9 mouse cellular contexts compared by ENCODE assay signal in genomic region chr16:32523462-32524243, GRCm38 (mm10). TPM values are rescaled to one million over a fixed set of nuclear protein-coding genes. Genes with fewer than 3 reads are reported as not detected.
A peak's percentile ranks its signal among the peaks of the same experiment; 100 is the strongest.
DNase-seq lines count a peak whose midpoint lies in the region; ATAC-seq lines count a peak whose summit lies in the region.
"Had no signal": no experiment of that assay in that cellular context is flagged by ENCODE, and none has a peak within 500 bp of the region (broad histone marks: within the 10 kb centered on the region; RNA-seq: fewer than 3 reads in every experiment).

No protein-coding gene starts in this region.

- no peaks in the 10 kb centered on the region for H3K36me3 ChIP-seq in embryonic facial prominence, embryonic 11.5 days (replicated peaks; ENCODE audit: control insufficient read depth, insufficient read depth, low read depth, low read length)
- H3K36me3 ChIP-seq in embryonic facial prominence, embryonic 10.5 days (replicated peaks) = no peaks in the 10 kb centered on the region
- H3K36me3 ChIP-seq in heart, embryonic 15.5 days = no peaks in the 10 kb centered on the region
- no peaks in the 10 kb centered on the region for H3K36me3 ChIP-seq in neural tube, embryonic 14.5 days (ENCODE audit: control insufficient read depth, insufficient read depth, low read length)

- H3K27me3 ChIP-seq in embryonic facial prominence, embryonic 11.5 days (ENCODE audit: control insufficient read depth, insufficient read depth, low read length) = no peaks in the 10 kb centered on the region
- H3K27me3 ChIP-seq in embryonic facial prominence, embryonic 10.5 days (replicated peaks; ENCODE audit: low read depth, poor library complexity, severe bottlenecking) = no peaks in the 10 kb centered on the region; the same call in 1 of the 2 replicates
- no peaks in the 10 kb centered on the region for H3K27me3 ChIP-seq in heart, embryonic 15.5 days
- H3K27me3 ChIP-seq in neural tube, embryonic 14.5 days (ENCODE audit: control insufficient read depth, insufficient read depth, low read length) = no peaks in the 10 kb centered on the region

- 66% methylated on average over 8 of the region's 8 CpGs for WGBS in embryonic facial prominence, embryonic 11.5 days
- WGBS in embryonic facial prominence, embryonic 10.5 days = 75% methylated on average over 8 of the region's 8 CpGs
- 52% methylated on average over 8 of the region's 8 CpGs for WGBS in heart, embryonic 15.5 days
- 17% methylated on average over 8 of the region's 8 CpGs for WGBS in large intestine, adult 2 months
- 46% methylated on average over 8 of the region's 8 CpGs for WGBS in neural tube, embryonic 14.5 days

- peak; percentile 70; the same call in 1 of the 2 replicates for ATAC-seq in embryonic facial prominence, embryonic 11.5 days (replicated peaks; ENCODE audit: insufficient number of reproducible peaks, low FRiP score, low TSS enrichment, low read depth)
- 0 out of 2 replicates have a peak, but pooled peaks have one; percentile 47 for ATAC-seq in heart, embryonic 15.5 days (replicated peaks; ENCODE audit: insufficient number of reproducible peaks, insufficient read depth, low FRiP score, low read depth)
- peak; percentile 87 for ATAC-seq in neural tube, embryonic 14.5 days (ENCODE audit: low read depth)

- no peak overlapping the region for H3K4me3 ChIP-seq in embryonic facial prominence, embryonic 11.5 days (ENCODE audit: low read depth, low read length)
- H3K4me3 ChIP-seq in embryonic facial prominence, embryonic 10.5 days = no peak overlapping the region
- H3K4me3 ChIP-seq in heart, embryonic 15.5 days = no peak overlapping the region
- H3K4me3 ChIP-seq in neural tube, embryonic 14.5 days (ENCODE audit: low read depth, low read length) = no peak overlapping the region
- H3K4me3 ChIP-seq: erythroblast, embryonic 14.5 days had no signal

- no peaks in the 10 kb centered on the region for H3K4me1 ChIP-seq in embryonic facial prominence, embryonic 11.5 days (ENCODE audit: control insufficient read depth, insufficient read depth, low read length)
- H3K4me1 ChIP-seq in embryonic facial prominence, embryonic 10.5 days = peaks cover 21% of the 10 kb centered on the region
- peaks cover 19% of the 10 kb centered on the region for H3K4me1 ChIP-seq in heart, embryonic 15.5 days (replicated peaks)
- H3K4me1 ChIP-seq in neural tube, embryonic 14.5 days (ENCODE audit: control insufficient read depth, insufficient read depth, low read length) = peaks cover 9% of the 10 kb centered on the region

- no peak for DNase-seq in embryonic facial prominence, embryonic 11.5 days (ENCODE audit: low spot score)
- no peak for DNase-seq in embryonic facial prominence, embryonic 10.5 days (ENCODE audit: low spot score)
- DNase-seq in A20 (ENCODE audit: low read depth, low spot score) = peak; percentile 56
- DNase-seq in cerebellum, postnatal 14 days = peak; percentile 78 to 81
- peak; percentile 76 for DNase-seq in large intestine, adult 2 months (ENCODE audit: low read depth, low spot score)
- no peak for DNase-seq in right cerebral cortex, postnatal 4 days

- no peaks in the 10 kb centered on the region for H3K9me3 ChIP-seq in embryonic facial prominence, embryonic 11.5 days (replicated peaks; ENCODE audit: control insufficient read depth, low read length)
- no peaks in the 10 kb centered on the region for H3K9me3 ChIP-seq in embryonic facial prominence, embryonic 10.5 days
- no peaks in the 10 kb centered on the region for H3K9me3 ChIP-seq in heart, embryonic 15.5 days (replicated peaks)
- no peaks in the 10 kb centered on the region for H3K9me3 ChIP-seq in neural tube, embryonic 14.5 days (ENCODE audit: control insufficient read depth, low read length)

- H3K4me2 ChIP-seq in embryonic facial prominence, embryonic 11.5 days (ENCODE audit: low read depth, low read length) = no peak overlapping the region
- no peak overlapping the region for H3K4me2 ChIP-seq in heart, embryonic 15.5 days
- H3K4me2 ChIP-seq in neural tube, embryonic 14.5 days (ENCODE audit: low read depth, low read length) = no peak overlapping the region

- H3K9ac ChIP-seq in embryonic facial prominence, embryonic 11.5 days (replicated peaks; ENCODE audit: low read length) = no peak overlapping the region
- H3K9ac ChIP-seq in heart, embryonic 15.5 days = no peak overlapping the region
- H3K9ac ChIP-seq in neural tube, embryonic 14.5 days (replicated peaks; ENCODE audit: low read depth, low read length) = no peak overlapping the region

- H3K27ac ChIP-seq in embryonic facial prominence, embryonic 11.5 days (replicated peaks; ENCODE audit: low read depth, low read length) = no peak overlapping the region
- H3K27ac ChIP-seq in embryonic facial prominence, embryonic 10.5 days (replicated peaks) = no peak overlapping the region
- H3K27ac ChIP-seq in heart, embryonic 15.5 days = peak overlapping the region; percentile 67
- H3K27ac ChIP-seq in neural tube, embryonic 14.5 days (ENCODE audit: low read depth, low read length) = peak overlapping the region; percentile 56; the same call in 1 of the 2 replicates

RNA-seq across cellular contexts. Expression of gene Zdhhc19, which starts 27.6 kb away (rescaled TPM):
- polyA plus RNA-seq in embryonic facial prominence, embryonic 11.5 days (2014; fragmentation: Nextera tagmentation; extraction: Ambion mirVana) = not detected in 2 replicates
- not detected in 2 replicates for polyA plus RNA-seq in embryonic facial prominence, embryonic 10.5 days (2016; fragmentation: Nextera tagmentation; extraction: Ambion mirVana)
- polyA plus RNA-seq in heart, embryonic 15.5 days (2015; fragmentation: Nextera tagmentation; extraction: Ambion mirVana) = not detected in 2 replicates
- 1.9 and 3.1 TPM in 2 replicates for polyA plus RNA-seq in large intestine, adult 2 months (2012; rRNA removed)
- polyA plus RNA-seq in neural tube, embryonic 14.5 days (2014; fragmentation: Nextera tagmentation; extraction: Ambion mirVana) = not detected in 2 replicates
- polyA plus RNA-seq: erythroblast, embryonic 14.5 days had no signal

RNA-seq across cellular contexts. Expression of gene Slc51a, which starts 36.0 kb away (rescaled TPM):
- polyA plus RNA-seq in embryonic facial prominence, embryonic 11.5 days (2014; fragmentation: Nextera tagmentation; extraction: Ambion mirVana) = 0.34 and 0.53 TPM in 2 replicates
- polyA plus RNA-seq in embryonic facial prominence, embryonic 10.5 days (2016; fragmentation: Nextera tagmentation; extraction: Ambion mirVana) = 0.24 and 0.39 TPM in 2 replicates
- polyA plus RNA-seq in heart, embryonic 15.5 days (2015; fragmentation: Nextera tagmentation; extraction: Ambion mirVana) = 0.49 and 0.77 TPM in 2 replicates
- polyA plus RNA-seq in large intestine, adult 2 months (2012; rRNA removed) = 838 and 1,191 TPM in 2 replicates
- polyA plus RNA-seq in neural tube, embryonic 14.5 days (2014; fragmentation: Nextera tagmentation; extraction: Ambion mirVana) = 0.17 and 0.40 TPM in 2 replicates
- polyA plus RNA-seq: erythroblast, embryonic 14.5 days had no signal

Comparison
In these comparisons a context has a peak if more than half of its experiments do, and no peak if none do; other contexts are left out.
1. DNase-seq: peak in A20 (single experiment), cerebellum, postnatal 14 days (2 of 2) and large intestine, adult 2 months (single experiment); none in embryonic facial prominence, embryonic 11.5 days (single experiment), embryonic facial prominence, embryonic 10.5 days (single experiment) and right cerebral cortex, postnatal 4 days (single experiment).
2. H3K27ac ChIP-seq: peak in heart, embryonic 15.5 days (single experiment) and neural tube, embryonic 14.5 days (single experiment); none in embryonic facial prominence, embryonic 11.5 days (single experiment) and embryonic facial prominence, embryonic 10.5 days (single experiment).
3. RNA of gene Slc51a, which starts 36.0 kb away (polyA plus RNA-seq): 838 to 1,191 TPM in large intestine, adult 2 months; 0.49 to 0.77 TPM in heart, embryonic 15.5 days, 0.24 to 0.39 TPM in embryonic facial prominence, embryonic 10.5 days, 0.34 to 0.53 TPM in embryonic facial prominence, embryonic 11.5 days and 0.17 to 0.40 TPM in neural tube, embryonic 14.5 days; every median in the first group is over 100 times any median in the second.
4. Peak in every context shown above with its lines, with median percentiles within 50 percentile points of each other: ATAC-seq.